Mouse (Mus musculus) CH12.LX (cell line): Measurements from ENCODE around the gene Islr. TPM values are rescaled to one million over a fixed set of nuclear protein-coding genes. Genes with fewer than 3 reads are reported as not detected.

Source experiments
- DNase-seq: peaks from one replicate; pipeline ENCODE4 v3.0.0-alpha.2; 2013; ENCODE audit errors: extremely low read depth
- H3K27ac ChIP-seq: 2 replicates; pipeline ENCODE4 v1.5.1; 2012; ENCODE audit warnings: low read depth, mild to moderate bottlenecking, control low read depth, moderate library complexity; ENCODE audit not compliant: insufficient read depth
- H3K27me3 ChIP-seq: replicated peaks from 2 replicates; pipeline ENCODE3; 2012; ENCODE audit warnings: inconsistent platforms
- H3K36me3 ChIP-seq, 2 experiments: replicated peaks in 1 of 2; 2 replicates each; pipeline versions ENCODE3 to v1.6.1; 2012; ENCODE audit warnings: inconsistent platforms in 1 of 2, low read length in 1 of 2, mild to moderate bottlenecking in 1 of 2, mixed read lengths in 1 of 2, moderate library complexity in 1 of 2; ENCODE audit not compliant: control insufficient read depth in 1 of 2, insufficient read depth in 1 of 2
- H3K4me1 ChIP-seq, 2 experiments: 2 replicates each; pipeline ENCODE4 v1.6.1; 2012; ENCODE audit warnings: inconsistent platforms in 1 of 2, moderate library complexity in 1 of 2; ENCODE audit not compliant: insufficient read depth in 2 of 2, control insufficient read depth in 1 of 2
- H3K4me2 ChIP-seq: 2 replicates; pipeline ENCODE4 v1.6.1; 2012; ENCODE audit warnings: low read depth, mild to moderate bottlenecking, control low read depth; ENCODE audit not compliant: poor library complexity, insufficient read depth, severe bottlenecking
- H3K4me3 ChIP-seq, 3 experiments: fragments of 150-350 bp in 1 of 3; sonication (generic) in 1 of 3; replicated peaks in 1 of 3; 2 replicates each; pipeline versions ENCODE3 to v1.5.1; 2011 to 2012; ENCODE audit warnings: low read depth in 2 of 3, low read length in 2 of 3, mild to moderate bottlenecking in 2 of 3, moderate library complexity in 2 of 3, control low read depth in 1 of 3, improper control_type of control experiment in 1 of 3, inconsistent platforms in 1 of 3, mixed read lengths in 1 of 3; ENCODE audit not compliant: poor library complexity in 1 of 3
- H3K79me2 ChIP-seq: replicated peaks from 2 replicates; pipeline ENCODE4 v1.6.1; 2012; ENCODE audit warnings: mild to moderate bottlenecking, moderate library complexity; ENCODE audit not compliant: control insufficient read depth, poor library complexity, insufficient read depth, severe bottlenecking; ENCODE audit errors: extremely low read depth
- H3K9ac ChIP-seq: 2 replicates; pipeline ENCODE4 v1.6.1; 2012; ENCODE audit warnings: low read depth, mild to moderate bottlenecking, control low read depth, moderate library complexity; ENCODE audit not compliant: insufficient read depth
- H3K9me3 ChIP-seq: replicated peaks from 2 replicates; pipeline ENCODE3; 2012; ENCODE audit warnings: low read length, inconsistent platforms, mixed read lengths
- BHLHE40 ChIP-seq: IDR thresholded peaks from 2 replicates; pipeline ENCODE4 v1.6.1; 2011; ENCODE audit warnings: mild to moderate bottlenecking, low read depth, low read length, improper control_type of control experiment
- CHD1 ChIP-seq: IDR thresholded peaks from 2 replicates; pipeline ENCODE4 v1.6.1; 2012; ENCODE audit warnings: low read depth, low read length, improper control_type of control experiment, inconsistent platforms
- CHD2 ChIP-seq: IDR thresholded peaks from 2 replicates; pipeline ENCODE4 v1.6.1; 2011; ENCODE audit warnings: low read length, improper control_type of control experiment
- E2F4 ChIP-seq: IDR thresholded peaks from 2 replicates; pipeline ENCODE4 v1.6.1; 2011; ENCODE audit warnings: low read depth, low read length, improper control_type of control experiment; ENCODE audit not compliant: insufficient replicate concordance
- ELF1 ChIP-seq: IDR thresholded peaks from 2 replicates; pipeline ENCODE4 v1.6.1; 2014; ENCODE audit warnings: low read depth, mild to moderate bottlenecking, inconsistent platforms, low read length, improper control_type of control experiment
- EP300 ChIP-seq: IDR thresholded peaks from 2 replicates; pipeline ENCODE4 v1.6.1; 2011; ENCODE audit warnings: low read length, improper control_type of control experiment
- KAT2A ChIP-seq: IDR thresholded peaks from 2 replicates; pipeline ENCODE4 v1.6.1; 2012; ENCODE audit warnings: low read length, improper control_type of control experiment, inconsistent platforms; ENCODE audit not compliant: insufficient replicate concordance
- MAX ChIP-seq: IDR thresholded peaks from 2 replicates; pipeline ENCODE4 v1.6.1; 2011; ENCODE audit warnings: low read length, improper control_type of control experiment
- NELFE ChIP-seq: IDR thresholded peaks from 2 replicates; pipeline ENCODE4 v1.6.1; 2011; ENCODE audit warnings: low read depth, low read length, improper control_type of control experiment
- PAX5 ChIP-seq: IDR thresholded peaks from 2 replicates; pipeline ENCODE4 v1.6.1; 2012; ENCODE audit warnings: low read length, inconsistent platforms, mixed read lengths
- POLR2AphosphoS2 ChIP-seq: IDR thresholded peaks from 2 replicates; pipeline ENCODE4 v1.6.1; 2011; ENCODE audit warnings: low read depth, low read length, improper control_type of control experiment
- RAD21 ChIP-seq: IDR thresholded peaks from 2 replicates; pipeline ENCODE4 v1.6.1; 2011; ENCODE audit warnings: low read depth, mild to moderate bottlenecking, low read length, improper control_type of control experiment, moderate library complexity
- RCOR1 ChIP-seq: conservative IDR thresholded peaks from 2 replicates; pipeline ENCODE4 v1.6.1; 2012; ENCODE audit warnings: low read depth, mild to moderate bottlenecking, inconsistent platforms, low read length, improper control_type of control experiment
- TCF12 ChIP-seq: IDR thresholded peaks from 2 replicates; pipeline ENCODE4 v1.6.1; 2014; ENCODE audit warnings: low read depth, mild to moderate bottlenecking, inconsistent platforms, low read length, improper control_type of control experiment
- UBTF ChIP-seq: IDR thresholded peaks from 2 replicates; pipeline ENCODE4 v1.6.1; 2012; ENCODE audit warnings: low read depth, mild to moderate bottlenecking, inconsistent platforms, low read length, improper control_type of control experiment, moderate library complexity
- ZC3H11A ChIP-seq: IDR thresholded peaks from 2 replicates; pipeline ENCODE4 v1.6.1; 2012; ENCODE audit warnings: low read depth, mild to moderate bottlenecking, inconsistent platforms, low read length, improper control_type of control experiment
- ZKSCAN1 ChIP-seq: IDR thresholded peaks from 2 replicates; pipeline ENCODE4 v1.6.1; 2012; ENCODE audit warnings: low read depth, inconsistent platforms, low read length, improper control_type of control experiment, borderline replicate concordance
- ZNF384 ChIP-seq: IDR thresholded peaks from 2 replicates; pipeline ENCODE4 v1.6.1; 2012; ENCODE audit warnings: low read depth, low read length, improper control_type of control experiment, inconsistent platforms
- dilution Hi-C: fragments of 300-500 bp; cut with MboI; formaldehyde crosslinking; loops from 2 replicates; pipeline ENCODE4 v1.14.3; 2020; ENCODE audit warnings: low sequenced_read_pairs; ENCODE audit not compliant: extremely low pct_unique_long_range_greater_than_20kb, extremely low pct_ligation_motif_present
- in situ Hi-C: fragments of 300-500 bp; cut with MboI; formaldehyde crosslinking; loops from 3 replicates; pipeline ENCODE4 v1.14.3; 2019; ENCODE audit warnings: low sequenced_read_pairs, low pct_ligation_motif_present, low pct_unique_long_range_greater_than_20kb, mixed read lengths
- polyA plus RNA-seq: library from polyadenylated mRNA; unstranded; fragments of >175 nt; gene quantifications from 2 replicates; pipeline ENCODE4 v1.2.1, GENCODE M21; 2012; ENCODE audit warnings: low read depth; ENCODE audit not compliant: insufficient read length
- total RNA-seq, 2 experiments: library from RNA; depleted of rRNA; stranded (reverse); fragments of 300-350 nt in 1 of 2; fragments of >200 nt in 1 of 2; gene quantifications; 2 replicates each; pipeline ENCODE4 v1.2.3; 2012 to 2014

The Islr gene
- total and polyA plus RNA-seq, 3 experiments, result not detected

DNA sequence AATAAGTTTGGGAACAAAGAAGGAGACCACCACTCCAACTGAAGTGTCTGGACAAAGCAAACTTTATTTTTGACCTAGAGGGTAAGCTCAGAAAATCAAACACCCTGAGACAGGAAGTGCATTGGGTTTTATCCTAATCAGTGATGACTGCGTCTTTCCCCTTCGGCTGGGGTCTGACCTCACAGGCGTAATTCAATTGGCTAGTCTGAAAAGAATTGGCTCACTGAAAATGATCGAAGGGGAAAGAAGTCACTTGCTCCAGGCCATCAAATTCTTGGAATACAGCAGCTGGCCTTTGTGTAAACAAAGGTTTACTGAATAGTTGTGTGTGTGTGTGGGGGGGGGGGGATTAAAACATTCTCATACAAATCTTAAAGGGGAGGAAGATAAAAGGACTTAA, 78.3 kb downstream of the Islr start:
- Histone ChIP-seq H3K9me3 (peaks cover 3% of the 10 kb centered on the region), H3K36me3 (no peaks in the 10 kb centered on the region), H3K79me2 (no peaks in the 10 kb centered on the region), H3K27ac (no peak overlapping the region), H3K9ac (no peak overlapping the region), H3K4me2 (no peak overlapping the region), H3K4me1 (peaks cover 0 to 20% of the 10 kb centered on the region in 2 experiments; a peak in 2 of 4 replicates), H3K27me3 (peaks cover 2% of the 10 kb centered on the region), H3K4me3 (no peak overlapping the region)
- TF ChIP-seq POLR2AphosphoS2 (no peak), NELFE (no peak), RAD21 (no peak), KAT2A (no peak), ZC3H11A (no peak), RCOR1 (no peak), EP300 (no peak), PAX5 (no peak), MAX (no peak), ELF1 (no peak)
- in situ Hi-C loops (no loop called here), dilution Hi-C loops (no loop called here)
- DNase-seq, result no peak

DNA sequence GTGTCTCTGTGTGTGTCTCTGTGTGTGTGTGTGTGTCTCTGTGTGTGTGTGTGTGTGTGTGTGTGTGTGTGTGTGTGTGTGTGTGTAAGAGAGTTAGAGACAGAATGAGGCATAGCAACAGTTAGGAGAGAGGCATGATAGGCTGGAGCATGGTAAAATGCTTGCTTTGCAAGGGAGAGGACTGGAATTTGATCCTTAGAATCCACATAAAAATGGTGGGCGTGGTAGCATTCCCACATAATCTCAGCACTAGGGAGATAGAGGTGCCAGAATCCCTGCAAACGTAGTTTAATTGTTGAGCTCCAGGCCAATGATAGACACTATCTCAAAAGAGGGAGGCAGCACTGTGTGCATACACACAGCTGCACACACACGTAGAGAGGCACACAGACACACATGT, 79.0 kb downstream of the Islr start:
- dilution Hi-C loops (no loop called here), in situ Hi-C loops (no loop called here)
- Histone ChIP-seq H3K79me2 (no peaks in the 10 kb centered on the region), H3K9me3 (peaks cover 3% of the 10 kb centered on the region), H3K4me1 (peaks cover 0 to 26% of the 10 kb centered on the region in 2 experiments; a peak in 2 of 4 replicates), H3K4me3 (no peak overlapping the region), H3K4me2 (no peak overlapping the region), H3K36me3 (no peaks in the 10 kb centered on the region), H3K27ac (no peak overlapping the region), H3K9ac (no peak overlapping the region), H3K27me3 (peaks cover 2% of the 10 kb centered on the region)
- no peak for DNase-seq
- no peak for TF ChIP-seq ZNF384

DNA sequence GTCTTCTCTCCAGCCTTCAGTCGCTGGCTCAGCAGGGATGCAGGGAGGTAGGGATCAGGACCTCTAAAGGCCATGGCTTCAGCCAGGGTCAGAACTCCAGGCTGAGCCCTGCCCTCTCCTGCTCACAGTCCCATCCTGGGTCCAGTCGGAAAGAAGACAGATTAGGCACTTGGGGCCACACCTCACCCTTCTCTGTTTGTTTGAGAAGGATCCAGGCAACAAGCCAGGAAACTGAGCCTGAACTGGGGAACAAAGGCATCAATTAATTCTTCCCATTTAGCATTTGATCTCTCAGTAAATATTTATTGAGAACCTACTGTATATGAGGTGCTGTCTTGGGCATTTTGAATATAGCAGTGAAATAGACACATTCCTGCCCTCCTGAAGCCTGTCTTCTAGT, 85.4 kb downstream of the Islr start, which contains the start of gene Ccdc33:
Ccdc33 (minus strand) TSS at position 153 of the 400 bp plus-strand sequence.
- Histone ChIP-seq H3K4me1 (peaks cover 12 to 45% of the 10 kb centered on the region in 2 experiments), H3K4me3 (no peak within 1 kb of the TSS), H3K4me2 (no peak within 1 kb of the TSS), H3K36me3 (no peaks in the 10 kb centered on the region), H3K27ac (no peak within 1 kb of the TSS), H3K79me2 (no peaks in the 10 kb centered on the region), H3K9me3 (no peaks in the 10 kb centered on the region), H3K9ac (no peak within 1 kb of the TSS), H3K27me3 (peaks cover 2% of the 10 kb centered on the region)
- no peak for DNase-seq
- dilution Hi-C loops (no loop called here), in situ Hi-C loops (no loop called here)
- TF ChIP-seq ZKSCAN1, result no peak
- no peak for TF ChIP-seq RAD21
- TF ChIP-seq UBTF, result no peak
- TF ChIP-seq CHD1, result no peak
- no peak for TF ChIP-seq E2F4
- TF ChIP-seq CHD2, result no peak
- no peak for TF ChIP-seq BHLHE40
- TF ChIP-seq ZC3H11A, result no peak
- no peak for TF ChIP-seq RCOR1
- TF ChIP-seq POLR2AphosphoS2, result no peak
- no peak for TF ChIP-seq TCF12
- TF ChIP-seq KAT2A, result no peak
